Mouse (Mus musculus) large intestine, adult 2 months (tissue): ENCODE results near the gene Tdpoz3. TPM values are rescaled to one million over a fixed set of nuclear protein-coding genes. Genes with fewer than 3 reads are reported as not detected.
"Not testable (repeated sequence)": the region's sequence is repeated elsewhere in the genome, so short reads cannot be mapped to it uniquely, and the experiment has no call there.

Source experiments
- DNase-seq: peaks from one replicate; pipeline ENCODE4 v3.0.0-alpha.2; 2012; ENCODE audit warnings: low read depth, low spot score
- WGBS: fragments of 180-500 bp; shearing (Covaris S2); methylation state at CpG from one replicate; pipeline ENCODE4 v1.1.7; 2018; 5-methylcytosine and 5-hydroxymethylcytosine counted together
- polyA plus RNA-seq: library from polyadenylated mRNA; depleted of rRNA; stranded (reverse); fragments of >200 nt; gene quantifications from 2 replicates; pipeline ENCODE4 v1.2.3, GENCODE M21; 2012; rRNA removed

Tdpoz3 gene
- polyA plus RNA-seq = not detected in 2 replicates

DNA sequence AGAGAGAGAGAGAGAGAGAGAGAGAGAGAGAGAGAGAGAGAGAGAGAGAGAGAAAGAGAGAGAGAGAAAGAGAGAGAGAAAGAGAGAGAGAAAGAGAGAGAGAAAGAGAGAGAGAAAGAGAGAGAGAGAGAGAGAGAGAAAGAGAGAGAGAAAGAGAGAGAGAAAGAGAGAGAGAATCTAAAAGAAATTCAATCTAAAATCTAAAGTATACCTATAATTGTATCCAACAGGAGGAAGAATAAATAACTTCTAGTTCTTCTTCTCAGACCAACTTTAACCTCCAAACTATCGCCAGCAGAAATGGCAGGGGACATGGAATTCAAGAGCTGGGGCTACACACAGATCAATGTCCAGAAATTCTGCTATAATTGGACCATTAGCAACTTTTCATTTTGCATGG is at the start of gene Tdpoz3:
Tdpoz3 (plus strand) TSS at position 301 of the 400 bp plus-strand sequence.
- WGBS = 73% methylated on average over 1 of the region's 1 CpGs
- not testable (repeated sequence) for DNase-seq

GRCm38 (mm10) chr3:93796098-93796497 is 29.7 kb upstream of the Tdpoz3 start, which contains the start of gene Tdpoz4:
Gene Tdpoz4 (plus strand): TSS chr3:93796398.
- not testable (repeated sequence) for DNase-seq

GRCm38 (mm10) chr3:93813341-93813740 is 12.5 kb upstream of the Tdpoz3 start:
- not testable (repeated sequence) for DNase-seq

DNA sequence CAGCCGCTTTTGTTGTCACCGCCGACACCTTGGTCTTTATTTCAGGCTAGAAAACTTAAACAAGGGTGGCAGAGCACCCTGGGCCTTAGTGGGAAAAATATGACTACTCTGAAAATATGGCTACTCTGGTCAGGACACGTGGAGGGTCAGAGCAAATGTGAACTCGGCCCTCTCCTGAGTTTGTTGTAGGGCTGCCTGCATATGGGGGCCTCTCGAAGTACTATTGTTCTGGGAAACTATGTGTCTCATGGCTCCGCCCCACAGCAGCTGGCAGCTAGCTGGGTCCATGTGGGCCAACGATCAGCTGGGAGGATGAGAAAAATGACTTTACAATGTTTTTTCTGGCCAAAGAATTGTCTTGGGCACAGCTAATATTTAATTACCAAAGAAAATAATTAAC is 33.1 kb downstream of the Tdpoz3 start:
- WGBS = 68% methylated on average over 8 of the region's 8 CpGs
- not testable (repeated sequence) for DNase-seq

DNA sequence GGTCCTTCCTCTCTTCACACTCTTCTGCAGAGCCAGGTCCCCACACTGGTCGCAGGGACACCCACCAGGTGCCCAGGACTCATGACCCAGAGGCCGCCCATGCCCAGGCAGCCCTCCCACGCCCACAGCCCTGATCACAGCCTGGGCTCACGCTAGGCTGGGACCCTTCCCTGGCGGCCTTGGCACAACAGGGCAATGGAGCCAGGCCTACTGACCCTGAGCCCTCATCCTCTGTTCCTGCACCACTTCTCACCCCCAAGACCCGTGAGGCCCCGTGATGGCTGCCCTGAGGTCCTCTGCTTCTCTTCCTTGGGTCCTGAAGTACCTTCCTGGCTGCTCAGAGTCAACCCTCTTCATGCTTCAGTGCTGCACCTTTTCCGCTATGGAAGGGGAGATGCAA is 44.8 kb downstream of the Tdpoz3 start:
- WGBS = 81% methylated on average over 8 of the region's 8 CpGs
- DNase-seq = not testable (repeated sequence)

Other genes with a start within 250 kb of the Tdpoz3 start
- not detected in 2 replicates for gene Tdpoz2, start 173.3 kb upstream of the Tdpoz3 start, polyA plus RNA-seq
- not detected in 2 replicates for gene Tdpoz1, start 149.7 kb upstream of the Tdpoz3 start, polyA plus RNA-seq
- gene Gm37596, start 132.9 kb upstream of the Tdpoz3 start, polyA plus RNA-seq = not detected in 2 replicates
- gene Gm5773, start 53.0 kb upstream of the Tdpoz3 start, polyA plus RNA-seq = not detected in 2 replicates
- gene Tdpoz4, start 29.6 kb upstream of the Tdpoz3 start, polyA plus RNA-seq = not detected in 2 replicates
- gene Gm9117, start 117.5 kb downstream of the Tdpoz3 start, polyA plus RNA-seq = 0.17 and 0.27 TPM in 2 replicates
- not detected in 2 replicates for gene Tdpoz5, start 135.3 kb downstream of the Tdpoz3 start, polyA plus RNA-seq
- gene Gm9125, start 228.9 kb downstream of the Tdpoz3 start, polyA plus RNA-seq = 0.12 TPM in 1 of 2 replicates, not detected in the other
- gene Gm10697, start 246.6 kb downstream of the Tdpoz3 start, polyA plus RNA-seq = not detected in 2 replicates